Mouse (Mus musculus) liver, postnatal 0 days (tissue): ENCODE measurements around the gene Otogl.

ENCODE experiments used
- CTCF ChIP-seq: sonication (generic); IDR thresholded peaks from 2 replicates; pipeline ENCODE4 v1.5.1; 2016; ENCODE audit warnings: antibody characterized with exemption, low read depth
- EP300 ChIP-seq: IDR thresholded peaks from 2 replicates; pipeline ENCODE4 v1.6.1; 2016; ENCODE audit warnings: antibody characterized with exemption, low read depth, mild to moderate bottlenecking

GRCm38 (mm10) chr10:107946348-107946747 lies 34.4 kb upstream of the Otogl start:
- TF ChIP-seq CTCF, result no peak
- TF ChIP-seq EP300, result no peak
